ENCODE assay signal across 31 mouse cellular contexts in the genomic region with DNA sequence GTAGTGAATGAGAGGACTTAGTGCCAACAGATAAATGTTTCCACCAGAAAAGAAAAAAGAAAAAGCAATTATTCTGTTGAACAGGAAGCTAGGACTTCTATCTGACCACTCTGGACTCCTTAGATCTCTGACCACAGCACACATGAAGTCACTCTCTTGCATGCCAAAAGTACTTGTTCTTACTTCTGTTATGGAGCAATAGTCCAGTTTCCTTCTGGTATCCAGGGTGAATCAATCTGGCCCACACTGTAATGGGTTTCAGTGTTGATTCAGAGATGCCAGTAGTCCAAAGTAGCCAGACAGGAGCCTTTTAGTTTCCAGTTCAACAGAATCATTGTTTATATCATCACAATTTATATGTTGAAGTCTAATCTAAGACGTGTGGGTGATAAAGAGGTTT.
DNase-seq lines count a peak whose midpoint lies in the region; ATAC-seq and TF ChIP-seq lines count a peak whose summit lies in the region.
"Had no signal": no experiment of that assay in that cellular context is flagged by ENCODE, and none has a peak within 500 bp of the region (broad histone marks: within the 10 kb centered on the region; RNA-seq: fewer than 3 reads in every experiment).

No protein-coding gene starts in this region.

- TF ChIP-seq CTCF in lung, postnatal 0 days (IDR thresholded peaks at IDR 0.05): no peak
- TF ChIP-seq CTCF in embryonic fibroblast, embryonic 13.5 days (IDR thresholded peaks at IDR 0.05; ENCODE audit: borderline replicate concordance, insufficient read depth, low read length): no peak

- no peaks in the 10 kb centered on the region for H3K36me3 ChIP-seq in lung, postnatal 0 days (ENCODE audit: insufficient read depth, low read length)
- H3K36me3 ChIP-seq: embryonic facial prominence, embryonic 12.5 days; embryonic facial prominence, embryonic 15.5 days; forebrain, embryonic 10.5 days; heart, embryonic 12.5 days; heart, embryonic 15.5 days; hindbrain, embryonic 10.5 days; hindbrain, embryonic 13.5 days; intestine, embryonic 15.5 days had no signal

- WGBS in lung, postnatal 0 days: 20% methylated on average over 1 of the region's 1 CpGs

- TF ChIP-seq POLR2A in embryonic fibroblast, embryonic 13.5 days (IDR thresholded peaks at IDR 0.05; ENCODE audit: low read depth, low read length): no peak

- H3K4me1 ChIP-seq in lung, postnatal 0 days (ENCODE audit: insufficient read depth, low read depth, low read length): no peaks in the 10 kb centered on the region
- H3K4me1 ChIP-seq in embryonic fibroblast, embryonic 13.5 days (ENCODE audit: control insufficient read depth, insufficient read depth, low read length): no peaks in the 10 kb centered on the region; the same call in 1 of the 2 replicates
- H3K4me1 ChIP-seq: embryonic facial prominence, embryonic 12.5 days; embryonic facial prominence, embryonic 15.5 days; forebrain, embryonic 10.5 days; forebrain, embryonic 13.5 days; heart, embryonic 12.5 days; heart, embryonic 15.5 days; hindbrain, embryonic 10.5 days; hindbrain, embryonic 13.5 days; intestine, embryonic 15.5 days had no signal

- H3K27me3 ChIP-seq in lung, postnatal 0 days (replicated peaks; ENCODE audit: insufficient read depth, low read length): no peaks in the 10 kb centered on the region
- H3K27me3 ChIP-seq: embryonic facial prominence, embryonic 12.5 days; embryonic facial prominence, embryonic 15.5 days; forebrain, embryonic 13.5 days; heart, embryonic 12.5 days; heart, embryonic 15.5 days; hindbrain, embryonic 13.5 days; intestine, embryonic 15.5 days had no signal

- H3K9me3 ChIP-seq in lung, postnatal 0 days (ENCODE audit: low read length): no peaks in the 10 kb centered on the region
- H3K9me3 ChIP-seq: embryonic facial prominence, embryonic 12.5 days; embryonic facial prominence, embryonic 15.5 days; forebrain, embryonic 10.5 days; forebrain, embryonic 13.5 days; heart, embryonic 12.5 days; heart, embryonic 15.5 days; hindbrain, embryonic 10.5 days; hindbrain, embryonic 13.5 days; intestine, embryonic 15.5 days had no signal

- no peak for TF ChIP-seq EP300 in lung, postnatal 0 days (IDR thresholded peaks at IDR 0.05)

- DNase-seq in lung, postnatal 0 days (ENCODE audit: low spot score): peak; percentile 14
- no peak for DNase-seq in lung, postnatal 14 days
- peak; percentile 4 for DNase-seq in 416B (ENCODE audit: low read depth)
- DNase-seq in skeletal muscle tissue, adult 2 months (ENCODE audit: low read depth, low spot score): peak; percentile 44
- DNase-seq in gastrocnemius, postnatal 10 days: no peak
- no peak for DNase-seq in yolk sac, embryonic 10.5 days (ENCODE audit: low spot score)
- DNase-seq in Muller cell, postnatal 12 days (ENCODE audit: inconsistent ontology term): no peak
- DNase-seq: adrenal gland, postnatal 10 days; adrenal gland, postnatal 36 days; cerebellum, adult 2 months; cerebellum, adult 9-11 months; cerebellum, postnatal 25 days; gastrocnemius, adult 2 months; gastrocnemius, postnatal 25 days; heart, adult 18-20 months; heart, postnatal 10 days; heart, postnatal 36 days had no signal

- ATAC-seq in lung, postnatal 0 days: no peak
- ATAC-seq: activated CD4-positive, CD25-positive, alpha-beta regulatory T cell, adult 4 months; forebrain, embryonic 13.5 days; forebrain, embryonic 16.5 days; hindbrain, embryonic 16.5 days; intestine, embryonic 15.5 days had no signal

- H3K27ac ChIP-seq in lung, postnatal 0 days (ENCODE audit: low read length): no peak overlapping the region
- peak overlapping the region; percentile 34; the same call in 1 of the 2 replicates for H3K27ac ChIP-seq in embryonic fibroblast, embryonic 13.5 days (ENCODE audit: insufficient read depth, low read length)
- H3K27ac ChIP-seq: embryonic facial prominence, embryonic 12.5 days; embryonic facial prominence, embryonic 15.5 days; forebrain, embryonic 10.5 days; forebrain, embryonic 13.5 days; gastrocnemius, adult 2 months; heart, embryonic 15.5 days; hindbrain, embryonic 10.5 days; hindbrain, embryonic 13.5 days; intestine, embryonic 15.5 days had no signal

- no peak overlapping the region for H3K9ac ChIP-seq in lung, postnatal 0 days (replicated peaks; ENCODE audit: low read depth)
- H3K9ac ChIP-seq: embryonic facial prominence, embryonic 12.5 days; embryonic facial prominence, embryonic 15.5 days; forebrain, embryonic 13.5 days; heart, embryonic 12.5 days; heart, embryonic 15.5 days; hindbrain, embryonic 13.5 days; intestine, embryonic 15.5 days had no signal

- H3K4me3 ChIP-seq in lung, postnatal 0 days (ENCODE audit: low read depth, low read length): no peak overlapping the region
- no peak overlapping the region for H3K4me3 ChIP-seq in embryonic fibroblast, embryonic 13.5 days (ENCODE audit: insufficient read depth, low read length)
- H3K4me3 ChIP-seq: embryonic facial prominence, embryonic 12.5 days; embryonic facial prominence, embryonic 15.5 days; erythroblast, embryonic 14.5 days; forebrain, embryonic 10.5 days; forebrain, embryonic 13.5 days; gastrocnemius, adult 2 months; heart, embryonic 12.5 days; heart, embryonic 15.5 days; hindbrain, embryonic 10.5 days; hindbrain, embryonic 13.5 days; intestine, embryonic 15.5 days had no signal

- no peak overlapping the region for H3K4me2 ChIP-seq in lung, postnatal 0 days (replicated peaks; ENCODE audit: low read depth, low read length)
- H3K4me2 ChIP-seq: embryonic facial prominence, embryonic 12.5 days; embryonic facial prominence, embryonic 15.5 days; forebrain, embryonic 13.5 days; heart, embryonic 12.5 days; heart, embryonic 15.5 days; hindbrain, embryonic 13.5 days; intestine, embryonic 15.5 days had no signal

Comparison
In these comparisons a context has a peak if more than half of its experiments do, and no peak if none do; other contexts are left out.
1. DNase-seq: peak in lung, postnatal 0 days (single experiment), 416B (single experiment) and skeletal muscle tissue, adult 2 months (single experiment); none in lung, postnatal 14 days (single experiment), gastrocnemius, postnatal 10 days (single experiment), yolk sac, embryonic 10.5 days (single experiment) and Muller cell, postnatal 12 days (single experiment).